Mouse (Mus musculus): ENCODE measurements at regions not wholly inside any gene's neighbourhood (a gene's known extent, or its start where the extent isn't known, plus 50 kb on each side); places are given as distances from the start of the nearest gene placed in this dataset.
A peak's percentile ranks its signal among the peaks of the same experiment; 100 is the strongest.

- DNase-seq (ENCODE audit: low spot score): no peak
Measured at GRCm38 (mm10) chr12:32273474-32273873, 65.0 kb upstream of the Pik3cg start.

DNA sequence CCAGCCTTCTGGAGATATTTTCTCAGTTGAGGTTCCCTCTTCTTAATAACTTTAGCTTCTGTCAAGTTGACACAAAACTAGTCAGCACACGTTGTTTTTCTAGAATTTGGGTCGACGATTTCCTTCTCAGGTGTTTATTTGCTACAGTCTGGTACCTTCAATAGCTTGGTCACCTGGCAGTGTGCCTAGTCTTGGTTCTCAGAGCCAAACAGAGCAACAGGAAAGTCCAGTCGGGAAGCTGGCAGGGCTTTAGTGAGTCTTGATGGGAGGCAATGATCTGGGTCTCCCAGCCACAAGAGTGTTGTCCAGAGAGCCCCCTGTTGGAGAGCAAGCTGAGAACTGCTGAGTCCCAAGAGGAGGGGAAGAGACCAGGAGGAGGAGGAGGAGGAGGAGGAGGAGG lies 71.4 kb upstream of the Pik3cg start:
- DNase-seq (ENCODE audit: low spot score): peak; percentile 18

DNA sequence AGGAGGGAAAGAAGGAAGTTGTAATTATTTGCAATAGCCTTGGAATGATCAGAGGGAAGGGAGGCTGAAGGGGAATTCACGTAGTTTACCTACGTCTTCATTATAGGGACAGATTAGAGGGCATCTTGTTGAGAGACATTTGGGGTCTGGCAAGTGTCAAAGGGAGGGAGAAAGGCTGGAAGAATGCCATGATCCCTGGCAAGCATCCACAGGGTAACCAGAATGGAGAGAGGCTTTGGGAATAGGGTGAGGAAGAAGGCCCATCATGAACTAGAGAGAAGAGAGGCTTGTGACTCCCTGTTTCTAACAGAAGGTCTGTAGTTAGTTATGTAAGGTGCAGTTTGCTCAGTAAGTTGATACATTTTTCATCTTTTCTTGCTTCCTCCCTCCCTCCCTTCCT lies 71.8 kb upstream of the Pik3cg start:
- no peak for DNase-seq (ENCODE audit: low spot score)

DNA sequence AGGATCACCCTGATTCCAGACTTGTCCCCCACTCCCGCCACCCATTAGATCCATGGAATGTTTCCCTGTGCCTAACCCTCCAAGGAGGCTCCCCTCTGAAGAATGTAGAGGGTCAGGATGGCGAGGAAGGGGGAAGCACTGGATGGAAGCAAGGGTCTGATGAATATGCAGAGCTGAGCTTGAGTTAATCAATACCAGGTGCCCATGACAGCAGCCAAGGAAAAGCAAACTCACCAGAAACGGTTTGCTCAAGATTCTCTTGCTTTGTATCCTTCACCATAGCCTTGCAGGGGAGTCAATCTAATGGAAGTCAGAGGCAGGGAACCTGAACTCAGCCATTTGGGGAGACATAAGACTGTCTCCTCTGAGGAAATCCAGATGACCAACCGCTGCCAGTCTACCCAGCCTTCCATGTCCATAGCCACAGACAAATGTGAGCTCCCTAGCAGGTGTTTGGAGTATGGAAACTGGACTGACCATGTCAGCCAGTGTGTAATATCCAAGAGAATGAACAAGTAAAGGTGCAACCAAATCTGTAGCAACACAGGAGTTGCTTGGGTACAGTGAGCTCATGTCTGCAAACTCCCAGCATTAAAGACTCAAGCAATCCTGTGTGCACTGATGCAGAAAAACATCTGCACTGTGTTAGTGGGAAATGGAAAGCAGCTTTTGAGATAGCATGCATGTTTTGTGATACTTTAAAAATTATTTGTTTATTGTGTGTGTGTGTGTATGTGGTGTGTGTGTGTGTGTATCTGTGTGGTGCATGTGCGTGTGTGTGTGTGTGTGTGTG lies 74.1 kb upstream of the Pik3cg start:
- no peak for DNase-seq (ENCODE audit: low spot score)

- DNase-seq (ENCODE audit: low spot score): no peak
Measured at GRCm38 (mm10) chr12:32285039-32285438, 76.6 kb upstream of the Pik3cg start.

DNA sequence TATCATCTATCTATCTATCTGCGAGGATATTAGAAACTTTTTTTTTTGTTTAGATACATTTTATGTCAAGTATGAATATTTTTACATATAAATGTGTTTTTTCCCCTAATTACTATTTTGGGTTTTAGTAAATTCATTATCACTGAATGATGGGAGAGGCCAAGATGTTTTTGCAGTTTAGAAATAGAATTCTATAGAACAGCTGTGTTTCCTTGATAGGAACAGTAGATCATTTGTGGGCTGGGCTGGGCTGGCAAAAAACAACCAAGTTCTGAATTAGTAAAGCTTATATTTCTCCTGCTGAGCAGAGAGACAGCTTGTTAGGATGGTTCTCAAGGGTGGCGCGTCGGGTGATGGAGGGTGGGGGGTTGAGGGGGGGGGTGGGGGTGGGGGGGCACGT lies 78.2 kb upstream of the Pik3cg start:
- DNase-seq (ENCODE audit: low spot score): no peak

GRCm38 (mm10) chr12:32291145-32291544 lies 82.7 kb upstream of the Pik3cg start:
- DNase-seq (ENCODE audit: low spot score): no peak

DNA sequence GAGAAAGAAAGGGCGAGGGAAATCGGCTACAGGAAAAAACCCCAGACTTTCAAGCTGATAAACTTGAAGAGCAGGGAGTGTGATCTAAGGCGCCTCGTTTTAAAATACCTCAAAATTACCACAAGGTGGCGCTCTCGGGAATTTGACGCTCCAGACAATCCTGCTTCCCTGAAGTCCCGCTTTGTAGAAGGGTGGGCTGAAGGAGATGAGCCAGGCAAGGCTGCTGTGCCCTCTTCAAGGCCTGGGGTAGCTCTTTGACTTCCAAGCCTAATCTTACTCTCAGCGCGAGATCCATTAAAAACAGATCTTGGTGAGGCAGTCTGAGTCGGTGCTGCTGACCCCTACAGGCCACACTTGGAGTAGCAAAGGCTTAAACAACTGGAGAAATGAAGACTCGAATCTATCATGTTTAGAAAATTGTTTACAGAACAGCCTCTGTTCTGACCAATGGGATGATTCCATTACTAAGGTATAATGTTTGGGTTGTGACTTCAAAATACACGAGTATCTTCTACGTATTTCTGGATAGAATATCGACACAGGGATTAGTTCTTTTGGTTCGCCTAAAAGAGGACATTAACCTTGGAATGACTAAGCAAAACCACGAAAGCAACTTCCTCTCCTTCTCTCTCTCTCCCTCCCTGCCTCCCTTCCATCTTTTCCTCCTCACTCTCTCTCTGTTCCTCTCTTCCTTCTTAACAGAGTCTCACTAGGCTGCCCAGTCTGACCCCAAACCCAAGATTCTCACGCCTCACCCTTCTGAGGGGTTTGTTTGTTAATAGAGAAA lies 83.7 kb upstream of the Pik3cg start:
- peak; percentile 41 for DNase-seq (ENCODE audit: low spot score)

DNA sequence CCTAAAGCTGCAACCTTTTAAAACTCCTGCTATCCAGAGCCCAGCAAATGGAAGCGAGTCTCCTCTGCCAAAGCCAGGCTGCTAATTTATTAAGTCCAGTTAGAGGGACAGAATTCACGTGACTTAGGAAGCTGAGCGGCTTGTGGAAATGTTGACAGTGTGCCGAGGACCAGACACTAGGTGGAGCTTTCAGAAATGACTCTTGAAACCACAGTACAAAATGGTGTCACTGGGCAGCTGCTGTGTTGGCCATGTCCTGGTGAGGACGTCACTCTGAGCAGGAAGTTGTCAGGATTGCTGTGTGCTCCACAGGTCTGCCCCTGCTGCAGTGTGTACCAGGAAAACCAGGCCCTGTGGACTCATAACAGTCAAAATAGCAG lies 84.3 kb upstream of the Pik3cg start:
- DNase-seq (ENCODE audit: low spot score): no peak

- DNase-seq (ENCODE audit: low spot score): no peak
Measured at GRCm38 (mm10) chr12:32297431-32297830, 81.1 kb upstream of the Ccdc71l start.

GRCm38 (mm10) chr12:32299714-32300113 lies 78.8 kb upstream of the Ccdc71l start:
- no peak for DNase-seq (ENCODE audit: low spot score)

GRCm38 (mm10) chr12:32305736-32306135 lies 72.8 kb upstream of the Ccdc71l start:
- DNase-seq (ENCODE audit: low spot score): no peak

- DNase-seq (ENCODE audit: low spot score): no peak
Measured at GRCm38 (mm10) chr12:32306326-32306725, 72.2 kb upstream of the Ccdc71l start.

DNA sequence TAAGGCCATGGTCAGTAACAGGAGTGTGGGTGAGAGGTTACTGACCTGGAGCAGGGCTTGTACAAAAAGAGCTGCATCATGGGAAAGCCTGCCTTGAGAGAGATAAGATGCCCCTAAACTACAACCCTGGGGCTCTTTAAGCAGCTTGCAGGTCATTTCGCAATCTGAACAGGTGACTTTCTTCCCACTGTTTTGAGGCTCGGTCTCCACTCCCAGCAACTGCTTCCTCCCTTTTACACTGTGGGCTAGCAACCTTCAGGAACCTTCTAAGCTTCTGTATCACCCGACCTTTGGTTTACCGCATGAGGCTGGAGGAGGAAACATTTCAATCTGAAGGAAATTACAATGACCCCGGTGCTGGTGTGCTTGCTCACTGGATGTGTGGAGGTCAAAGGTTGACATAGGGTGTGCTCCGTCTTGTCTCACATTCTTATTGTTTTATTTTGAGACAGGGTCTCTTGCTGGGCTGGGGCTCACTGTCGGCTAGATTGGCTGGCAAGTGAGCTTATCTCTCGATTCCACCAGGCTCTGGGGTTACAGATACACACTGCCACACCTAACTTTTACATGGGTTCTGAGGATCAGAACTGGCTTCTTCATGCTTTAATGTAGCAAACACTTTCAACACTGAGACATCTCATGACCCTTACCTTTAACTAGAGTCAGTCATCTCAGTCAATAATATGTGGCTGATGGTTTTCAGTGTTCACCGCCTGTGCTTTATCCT lies 71.1 kb upstream of the Ccdc71l start:
- no peak for DNase-seq (ENCODE audit: low spot score)

- no peak for DNase-seq (ENCODE audit: low spot score)
Measured at GRCm38 (mm10) chr12:32315099-32315783, 63.3 kb upstream of the Ccdc71l start.
